Mouse (Mus musculus) spleen, embryonic (tissue): Measurements from ENCODE around the gene Foxk1.

Source experiments
- CTCF ChIA-PET: fragments of 350-600 bp; sonication (Branson Sonifier 250); formaldehyde crosslinking; loops from one replicate; lab custom pipeline; 2022; lab: Charles Lee

Foxk1 gene

GRCm38 (mm10) chr5:142469796-142470195, 68.5 kb downstream of the Foxk1 start:
- CTCF ChIA-PET: no interaction called here

GRCm38 (mm10) chr5:142473696-142474095, 72.4 kb downstream of the Foxk1 start:
- CTCF ChIA-PET: interaction anchor here (0.7 kb wide), 1 partner anchor 21 kb away, joined by 3 read pairs; no protein-coding TSS in a partner anchor

DNA sequence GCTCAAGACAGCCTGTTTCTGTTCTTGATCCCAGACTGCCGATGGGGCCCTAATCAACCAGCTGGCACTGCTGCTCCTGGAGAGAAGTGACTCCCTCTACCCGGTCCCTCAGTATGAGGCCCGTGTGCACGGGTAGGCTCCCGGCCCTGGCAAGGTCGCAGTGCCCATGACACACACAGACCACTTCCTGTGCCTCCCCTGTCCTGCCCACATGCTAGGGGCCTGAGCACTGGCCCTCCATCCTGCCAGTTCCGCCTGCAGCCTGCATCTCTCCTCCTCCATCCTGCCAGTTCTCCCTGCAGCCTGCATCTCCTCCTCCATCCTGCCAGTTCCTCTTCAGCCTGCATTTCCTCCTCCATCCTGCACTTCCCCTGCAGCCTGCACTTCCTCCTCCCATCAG, 74.4 kb downstream of the Foxk1 start:
- CTCF ChIA-PET: interaction anchor here (0.5 kb wide), 3 partner anchors 29 to 165 kb away, joined by 3 to 10 read pairs (median 4); no protein-coding TSS in a partner anchor

DNA sequence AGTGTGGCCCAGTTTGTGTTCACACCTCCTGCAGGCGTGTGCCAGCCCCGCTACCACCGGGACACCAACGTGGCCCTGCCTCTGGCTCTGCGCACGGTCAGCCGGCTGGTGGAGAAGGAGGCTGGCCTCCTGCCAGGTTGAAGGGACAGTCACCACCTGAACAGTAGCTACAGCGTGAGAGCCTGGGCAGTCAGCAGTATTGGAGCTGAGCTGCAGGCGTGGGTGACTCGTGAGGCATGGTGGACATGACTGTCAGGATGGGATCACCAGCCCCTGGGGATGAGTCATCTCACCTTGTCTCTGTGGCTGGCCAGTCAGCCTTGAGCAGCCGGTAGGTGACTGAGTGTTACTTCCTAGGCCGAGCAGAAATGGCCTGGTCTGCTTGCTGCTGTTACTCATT, 76.0 kb downstream of the Foxk1 start:
- CTCF ChIA-PET: no interaction called here

DNA sequence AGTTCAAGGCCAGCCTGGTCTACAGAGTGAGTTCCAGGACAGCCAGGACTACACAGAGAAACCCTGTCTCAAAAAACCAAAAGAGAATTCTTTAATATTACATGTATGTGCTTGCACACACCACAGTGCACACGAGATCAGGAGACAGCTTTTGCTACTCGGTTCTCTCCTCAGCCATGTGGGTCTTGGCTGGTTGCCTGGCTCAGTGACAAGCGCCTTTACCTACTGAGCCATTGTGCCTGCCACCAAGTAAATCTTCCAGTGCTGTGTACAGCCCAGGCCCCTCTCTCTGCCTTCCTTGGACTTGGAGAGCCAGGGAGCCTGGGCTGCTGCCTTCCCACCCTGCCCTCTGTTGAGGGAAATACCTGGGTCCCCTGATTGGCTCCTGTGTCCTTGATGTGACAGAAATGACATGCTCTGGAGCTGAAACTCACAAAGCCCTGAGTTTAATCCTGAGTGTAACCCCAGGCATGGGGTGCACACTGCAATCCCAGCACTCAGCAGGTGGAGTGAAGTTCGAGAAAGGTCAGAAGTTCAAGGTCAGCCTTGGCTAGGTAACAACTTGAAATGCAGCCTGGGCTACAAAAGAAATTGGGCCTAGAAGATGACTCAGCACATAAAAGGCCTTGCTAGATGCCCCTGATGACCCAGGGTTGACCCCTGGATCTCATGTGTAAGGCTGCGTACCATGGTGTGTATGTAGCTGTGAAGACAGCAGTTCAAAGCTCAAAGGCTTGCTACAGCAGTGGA, 76.7 kb downstream of the Foxk1 start:
- CTCF ChIA-PET: no interaction called here

DNA sequence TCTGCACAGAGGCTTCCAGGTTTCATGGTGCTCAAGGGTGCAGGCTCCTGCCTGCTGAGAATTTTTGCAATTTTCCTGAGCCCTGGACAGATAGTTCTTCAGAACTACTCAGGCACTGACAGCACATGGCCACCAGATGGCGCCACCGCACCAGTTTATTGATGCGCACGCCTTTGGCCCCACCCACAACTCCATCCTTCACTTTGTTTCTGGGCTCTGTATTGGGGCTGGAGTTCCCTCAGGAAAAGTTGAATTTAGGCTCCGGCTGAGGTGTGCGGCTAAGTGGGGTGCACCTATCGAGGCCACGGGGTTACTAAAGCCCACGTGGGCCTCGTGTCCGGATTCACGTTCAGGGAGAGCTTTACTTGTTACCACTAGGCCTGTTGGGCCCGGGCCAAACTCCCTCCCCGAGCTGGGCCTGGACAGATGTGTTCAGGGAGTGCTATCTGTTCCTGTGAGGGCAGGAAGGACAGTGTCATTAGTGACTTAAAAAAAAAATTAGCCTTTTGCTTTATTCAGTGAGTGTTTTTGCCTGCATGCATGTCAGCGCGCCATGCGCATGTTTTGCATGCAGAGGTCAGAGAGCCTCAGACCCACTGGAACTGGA, 77.6 kb downstream of the Foxk1 start:
- CTCF ChIA-PET: no interaction called here

DNA sequence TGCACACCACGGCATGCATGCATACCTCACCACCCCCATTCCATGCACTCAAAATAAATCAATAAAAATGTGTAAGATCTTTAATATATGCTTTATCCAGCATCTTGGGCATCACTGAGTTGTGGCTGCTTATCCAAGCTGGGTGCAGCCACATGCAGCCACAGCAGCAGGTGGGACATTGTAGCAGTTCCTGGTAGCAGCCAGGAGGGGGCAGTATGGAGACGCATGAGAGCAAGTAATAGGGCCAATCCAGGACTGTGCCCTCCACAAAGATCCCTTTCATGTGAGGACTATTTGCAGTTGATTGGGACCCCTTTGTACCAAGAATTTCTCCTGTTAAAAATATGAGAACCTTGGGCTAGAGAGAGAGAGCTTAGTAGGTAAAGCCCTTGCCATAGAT, 81.2 kb downstream of the Foxk1 start:
- CTCF ChIA-PET: no interaction called here

- CTCF ChIA-PET: no interaction called here
Observed at GRCm38 (mm10) chr5:142483581-142483980, 82.3 kb downstream of the Foxk1 start.

- CTCF ChIA-PET: no interaction called here
Observed at GRCm38 (mm10) chr5:142486654-142487053, 85.4 kb downstream of the Foxk1 start.

DNA sequence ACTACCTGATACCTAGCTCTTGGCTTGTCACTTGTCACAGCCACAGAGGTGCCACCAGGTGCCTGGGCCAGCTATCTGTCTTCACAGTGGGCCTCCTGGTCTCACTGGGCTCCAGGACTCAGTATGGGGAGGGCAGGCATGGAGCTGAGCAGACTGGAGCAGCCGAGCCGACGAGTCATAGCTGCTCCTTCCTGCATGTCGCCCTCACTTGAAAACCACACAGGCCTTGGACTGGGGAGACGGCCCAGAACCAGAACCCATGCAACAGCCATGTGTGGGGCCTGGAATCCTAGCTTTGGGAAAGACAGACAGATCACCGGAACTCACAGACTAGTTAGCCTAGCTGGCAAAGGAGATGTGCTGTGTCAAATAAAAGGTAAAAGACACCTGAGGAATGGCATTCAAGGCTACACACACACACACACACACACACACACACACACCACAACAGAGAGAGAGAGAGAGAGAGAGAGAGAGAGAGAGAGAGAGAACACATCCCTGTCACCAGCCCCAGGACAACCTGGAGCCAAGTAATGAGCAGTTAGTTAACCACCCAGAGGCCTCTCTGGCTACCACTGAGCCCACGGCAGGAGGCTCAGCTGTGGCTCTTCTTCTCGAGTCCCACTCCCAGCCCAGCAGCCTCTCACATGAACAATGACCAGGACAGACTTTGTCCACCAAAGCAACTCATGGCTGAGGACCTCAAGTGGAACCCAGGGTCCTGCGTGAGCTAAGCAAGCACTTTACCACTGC, 88.8 kb downstream of the Foxk1 start:
- CTCF ChIA-PET: no interaction called here

GRCm38 (mm10) chr5:142493307-142493706, 92.0 kb downstream of the Foxk1 start:
- CTCF ChIA-PET: no interaction called here

DNA sequence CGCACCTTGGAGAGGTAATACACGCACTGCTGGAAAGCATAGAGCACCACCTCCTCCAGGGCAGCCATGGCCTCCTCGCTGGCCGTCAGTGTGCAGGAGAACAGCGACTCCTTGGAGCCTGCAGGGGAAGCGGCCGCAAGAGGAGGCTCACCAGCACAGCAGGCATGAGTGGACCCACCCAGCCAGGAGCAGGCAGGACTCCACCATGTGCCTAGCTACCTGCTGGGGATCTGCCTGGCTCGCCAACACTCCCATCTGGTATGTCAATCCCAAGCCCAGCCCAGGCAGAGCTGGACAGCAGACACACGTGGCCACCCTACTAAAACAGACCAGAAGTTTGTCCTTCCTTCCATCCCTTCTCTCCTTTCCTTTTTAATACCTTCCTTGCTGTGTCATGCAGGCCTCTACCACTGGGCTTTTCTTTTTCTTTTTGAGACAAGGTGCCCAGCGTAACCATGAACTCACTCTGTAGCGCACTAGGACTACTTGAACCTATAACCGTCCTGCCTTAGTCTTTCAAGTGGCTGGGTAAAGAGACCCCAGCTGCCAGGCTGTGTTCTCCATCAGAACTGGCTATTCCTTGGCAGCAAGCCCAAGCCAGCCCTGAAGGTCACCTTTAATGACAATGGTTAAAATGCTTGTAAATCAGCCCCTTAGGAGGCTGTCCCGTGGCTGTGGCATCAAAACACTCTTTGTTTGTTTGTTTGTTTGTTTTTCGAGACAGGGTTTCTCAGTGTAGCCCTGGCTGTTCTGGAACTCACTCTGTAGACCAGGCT, 94.2 kb downstream of the Foxk1 start:
- CTCF ChIA-PET: no interaction called here

GRCm38 (mm10) chr5:142498964-142499363, 97.7 kb downstream of the Foxk1 start:
- CTCF ChIA-PET: no interaction called here

DNA sequence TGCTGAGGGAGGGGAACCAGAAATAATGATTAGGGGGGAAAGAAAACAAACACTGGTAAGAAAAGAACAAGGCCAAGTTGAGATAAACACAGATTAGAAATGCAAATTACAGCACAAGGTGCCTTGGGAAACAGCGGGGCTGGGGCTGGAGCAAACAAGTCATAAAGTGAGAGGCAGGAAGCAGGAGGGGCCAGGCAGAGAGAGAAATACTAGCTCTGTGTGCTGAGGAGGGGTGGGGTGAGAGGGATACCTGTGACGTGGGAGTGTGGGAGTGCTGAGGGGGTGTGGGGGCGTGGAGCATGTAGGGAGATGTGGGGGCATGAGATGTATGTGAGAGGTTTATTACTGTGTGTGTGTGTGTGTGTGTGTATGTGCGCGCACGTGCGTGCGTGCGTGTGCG, 99.6 kb downstream of the Foxk1 start:
- CTCF ChIA-PET: no interaction called here

GRCm38 (mm10) chr5:142502414-142502813, 101.1 kb downstream of the Foxk1 start:
- CTCF ChIA-PET: no interaction called here

- CTCF ChIA-PET: interaction anchor here (0.7 kb wide), 1 partner anchor 184 kb away, joined by 4 read pairs; no protein-coding TSS in a partner anchor
Observed at GRCm38 (mm10) chr5:142504175-142504574, 102.9 kb downstream of the Foxk1 start.

DNA sequence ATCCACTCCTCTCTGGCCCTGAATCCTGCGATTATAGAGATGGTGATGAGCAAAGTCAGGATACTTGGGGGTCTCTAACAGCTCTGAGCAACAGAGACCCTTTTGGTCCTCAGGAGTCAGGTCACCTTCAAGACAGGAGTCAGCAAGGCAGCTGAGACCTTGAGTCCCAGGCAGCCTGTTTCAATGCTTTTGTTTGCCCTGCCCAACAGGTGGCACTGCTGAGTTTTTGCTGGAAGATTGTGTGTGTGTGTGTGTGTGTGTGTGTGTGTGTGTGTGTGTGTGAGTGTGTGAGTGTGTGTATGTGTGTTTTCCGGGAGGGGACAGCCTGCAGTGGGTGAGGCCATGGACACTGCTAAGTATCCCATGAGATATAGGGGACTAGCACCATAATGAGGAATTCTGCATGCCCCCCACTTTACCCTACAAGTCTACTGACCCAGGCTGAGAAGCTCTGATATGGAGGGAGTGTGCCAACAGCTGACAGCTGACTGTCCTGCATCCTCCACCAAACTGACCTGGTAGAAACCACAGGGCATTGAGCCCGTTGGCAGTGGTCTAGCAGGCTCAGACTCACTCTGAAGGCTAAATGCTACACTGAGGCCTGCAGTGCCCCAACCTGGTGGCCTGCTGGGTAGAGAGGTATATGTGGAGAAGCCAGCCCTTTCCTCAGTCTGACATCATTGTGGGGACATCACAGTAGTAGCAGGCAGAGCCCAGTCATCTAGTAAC, 104.6 kb downstream of the Foxk1 start:
- CTCF ChIA-PET: interaction anchor here (0.7 kb wide), 1 partner anchor 30 kb away, joined by 10 read pairs; no protein-coding TSS in a partner anchor

DNA sequence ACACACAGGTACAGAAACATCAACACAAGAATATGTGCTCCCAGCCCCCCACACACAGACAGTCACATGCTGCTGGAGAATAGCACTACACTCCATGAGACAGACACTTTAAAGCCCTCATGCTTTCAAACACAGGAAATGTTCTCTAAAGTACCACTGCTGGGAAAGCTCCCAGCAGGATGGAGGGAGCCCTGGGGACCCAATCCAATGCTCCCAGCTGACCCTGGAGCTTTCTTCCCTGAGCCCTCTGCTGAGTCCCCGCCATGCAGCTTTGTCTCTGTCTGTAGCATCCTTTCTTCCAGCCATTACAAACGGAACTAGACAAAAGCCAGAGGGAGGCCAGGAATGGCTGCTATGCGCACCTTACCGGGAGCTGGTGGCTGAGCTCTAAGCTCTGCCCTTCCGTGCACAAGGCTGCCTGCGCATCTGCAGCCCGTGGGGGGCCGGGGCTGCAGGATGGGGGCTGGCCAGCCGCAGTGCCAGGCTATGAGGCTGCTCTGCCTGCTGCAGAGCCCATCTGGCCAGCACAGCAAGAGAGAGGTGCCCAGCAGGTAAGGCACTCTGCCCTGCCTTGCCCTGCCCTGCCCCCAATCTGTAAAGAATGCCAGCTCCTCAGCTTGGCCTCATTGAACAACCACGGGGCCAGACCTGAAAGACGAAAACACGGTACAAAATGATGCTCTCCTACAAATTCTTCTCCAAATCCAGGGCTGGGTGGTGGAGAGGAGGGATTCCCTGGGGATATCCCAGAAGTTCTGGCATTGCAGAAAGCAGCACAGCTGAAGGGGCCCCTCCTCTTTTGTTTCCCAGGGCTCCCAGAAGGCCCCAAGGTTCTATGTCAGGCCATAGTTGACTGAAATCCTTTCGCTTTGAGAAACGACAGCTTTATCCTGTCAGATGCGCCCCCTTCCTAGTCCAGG, 108.1 kb downstream of the Foxk1 start:
- CTCF ChIA-PET: no interaction called here

- CTCF ChIA-PET: no interaction called here
Observed at GRCm38 (mm10) chr5:142510061-142510414, 108.7 kb downstream of the Foxk1 start.
